Mouse (Mus musculus): ENCODE results near the gene Capn7.

DNA sequence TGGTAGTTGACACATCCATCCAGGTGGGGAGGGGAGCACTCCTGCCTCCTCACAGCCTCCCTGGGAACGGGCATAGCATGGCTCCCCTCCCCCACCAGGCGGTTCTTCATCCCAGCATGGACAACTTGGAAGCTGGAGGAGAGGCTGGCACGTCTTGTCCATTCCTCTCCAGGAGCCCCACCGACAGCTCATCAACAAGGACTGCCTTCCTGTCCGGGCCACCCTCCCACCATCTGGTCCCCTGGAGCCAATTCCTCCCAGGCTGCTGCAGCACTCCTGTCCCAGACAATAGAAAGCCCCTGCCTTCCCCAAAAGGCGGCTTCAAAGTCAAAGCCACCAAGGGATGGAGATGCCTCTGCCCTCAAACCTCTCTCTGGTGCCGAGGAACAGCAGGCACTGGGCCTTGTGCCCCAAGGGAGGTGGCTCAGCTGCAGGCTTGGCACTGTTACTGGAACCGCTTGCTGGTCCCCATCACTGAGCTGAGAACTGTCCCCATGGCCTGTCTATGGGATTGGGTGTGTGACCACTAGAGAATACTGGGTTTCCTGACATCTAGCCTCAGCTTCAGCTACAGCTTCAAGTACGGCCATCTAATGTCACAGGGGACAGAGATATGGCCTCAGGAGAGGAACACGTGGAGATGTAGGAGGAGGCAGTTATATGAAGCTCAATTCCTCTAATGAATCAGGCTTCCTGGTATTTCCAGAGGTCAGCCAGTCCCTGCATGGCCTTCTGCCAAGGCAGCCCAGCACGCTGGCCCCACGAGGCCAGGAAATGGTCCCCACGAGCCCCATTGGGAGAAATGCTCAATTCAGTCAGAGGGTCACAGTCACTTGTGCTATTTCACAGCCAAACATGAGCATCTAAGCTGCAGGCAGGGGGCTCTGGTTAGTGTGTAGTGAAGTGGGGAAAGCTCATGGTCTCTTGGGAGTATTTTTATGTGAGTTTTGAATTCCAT lies 48.2 kb downstream of the Capn7 start:
- TF ChIP-seq ZNF384 (IDR thresholded peaks at IDR 0.05; ENCODE audit: low read depth, low read length) = no peak
- no peak for TF ChIP-seq CHD2 (IDR thresholded peaks at IDR 0.05; ENCODE audit: low read depth, low read length)
- TF ChIP-seq MAFK (IDR thresholded peaks at IDR 0.05; ENCODE audit: insufficient read depth, low read depth, low read length) = no peak
- no peak for TF ChIP-seq HCFC1 (IDR thresholded peaks at IDR 0.05; ENCODE audit: borderline replicate concordance, insufficient read depth, low read length)

Data from ES-E14 (cell line).